Mouse (Mus musculus) cerebellum, postnatal 4 days (tissue): ENCODE measurements around the gene Eif4g2.

Source experiments
- DNase-seq, 2 experiments: peaks; one replicate each; pipeline ENCODE4 v3.0.0; 2022; ENCODE audit warnings: low spot score in 2 of 2, mixed read lengths in 1 of 2

Gene Eif4g2

GRCm38 (mm10) chr7:111069439-111070166, 13.2 kb downstream of the Eif4g2 start:
- no peak for DNase-seq

DNA sequence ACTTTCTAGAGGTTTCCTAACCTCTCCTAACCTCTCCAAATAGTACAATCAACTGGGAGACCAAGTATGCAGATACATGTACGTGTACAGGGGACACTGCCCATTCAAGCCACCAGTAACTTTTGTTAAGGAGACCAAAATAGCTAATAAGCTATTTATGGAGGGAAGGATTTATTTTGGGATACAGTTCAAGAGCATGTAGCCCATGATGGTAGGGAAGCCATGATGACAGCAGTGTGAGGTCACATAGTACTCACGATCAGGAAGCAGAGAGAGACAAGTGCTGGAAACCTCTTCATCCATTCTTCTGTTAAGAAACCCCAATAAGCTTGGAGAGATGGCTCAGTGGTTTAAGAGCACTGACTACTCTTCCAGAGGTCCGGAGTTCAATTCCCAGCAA, 14.6 kb downstream of the Eif4g2 start:
- no peak for DNase-seq

DNA sequence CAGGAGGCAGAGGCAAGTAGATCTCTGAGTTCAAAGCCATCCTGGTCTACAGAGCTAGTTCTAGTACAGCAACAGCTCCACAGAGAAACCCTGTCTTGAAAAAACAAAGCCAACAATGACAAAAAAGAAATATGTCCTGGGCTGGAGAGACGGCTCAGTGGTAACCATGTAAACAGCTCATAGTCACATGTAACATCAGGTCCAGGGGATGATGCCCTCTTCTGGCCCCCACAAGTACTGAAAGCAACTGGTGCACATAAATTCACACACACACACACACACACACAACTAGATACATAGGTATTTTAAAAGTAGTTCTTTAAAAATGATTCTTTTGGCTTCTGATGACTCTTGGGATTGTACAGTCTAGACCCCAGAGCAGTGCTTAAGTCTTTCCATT, 19.9 kb downstream of the Eif4g2 start:
- no peak for DNase-seq

GRCm38 (mm10) chr7:111059527-111059926, 23.3 kb downstream of the Eif4g2 start:
- no peak for DNase-seq

DNA sequence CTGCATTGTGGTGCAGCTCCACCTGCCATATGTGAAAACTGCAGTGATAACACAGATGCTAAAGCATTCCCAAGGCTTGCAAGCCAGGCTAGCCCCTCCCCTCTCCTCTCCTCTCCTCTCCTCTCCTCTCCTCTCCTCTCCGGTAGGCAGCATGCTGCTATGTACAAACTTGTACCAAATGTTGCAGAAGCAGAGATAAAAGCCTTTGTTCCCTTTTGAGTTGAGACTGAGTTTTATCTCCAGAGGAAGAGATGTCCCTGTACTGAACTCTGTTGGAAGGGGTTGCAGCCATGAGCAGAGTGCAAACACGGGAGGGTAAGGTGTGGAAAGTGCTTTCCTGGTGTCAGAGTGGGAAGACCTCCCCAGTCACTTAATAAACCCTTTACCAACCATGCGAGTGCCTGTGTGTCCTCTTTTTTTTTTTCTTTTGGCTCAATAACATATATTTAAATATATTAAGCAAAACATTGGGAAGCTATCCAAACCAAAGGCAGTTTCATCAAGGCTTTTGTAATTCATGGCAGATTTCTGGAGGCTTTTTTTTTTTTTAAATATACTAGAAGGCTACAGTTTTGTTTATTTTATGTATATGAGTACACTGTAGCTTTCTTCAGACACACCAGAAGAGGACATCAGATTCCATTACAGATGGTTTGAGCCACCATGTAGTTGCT, 26.7 kb downstream of the Eif4g2 start:
- DNase-seq = no peak

DNA sequence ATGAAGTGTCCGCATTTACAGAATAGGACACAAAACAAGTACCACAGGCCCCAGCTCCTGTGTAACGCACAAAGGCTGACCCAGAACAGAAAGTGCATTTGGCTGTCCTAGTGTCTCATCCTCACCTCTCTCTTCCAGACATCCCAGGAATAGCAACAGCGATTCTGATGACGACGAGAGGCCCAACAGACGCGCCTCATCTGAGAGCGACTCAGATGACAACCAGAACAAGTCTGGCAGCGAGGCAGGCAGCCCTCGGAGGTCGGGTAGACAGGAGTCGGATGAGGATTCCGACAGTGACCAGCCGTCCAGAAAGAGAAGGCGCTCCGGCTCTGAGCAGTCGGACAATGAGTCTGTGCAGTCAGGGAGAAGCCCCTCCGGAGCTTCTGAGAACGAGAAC, 27.6 kb downstream of the Eif4g2 start:
- no peak for DNase-seq

- DNase-seq = peak; percentile 47 to 53
These were observed 33.0 kb downstream of the Eif4g2 start for GRCm38 (mm10) chr7:111049652-111050421.

- DNase-seq = no peak
These were observed 33.9 kb downstream of the Eif4g2 start for GRCm38 (mm10) chr7:111048920-111049319.

DNA sequence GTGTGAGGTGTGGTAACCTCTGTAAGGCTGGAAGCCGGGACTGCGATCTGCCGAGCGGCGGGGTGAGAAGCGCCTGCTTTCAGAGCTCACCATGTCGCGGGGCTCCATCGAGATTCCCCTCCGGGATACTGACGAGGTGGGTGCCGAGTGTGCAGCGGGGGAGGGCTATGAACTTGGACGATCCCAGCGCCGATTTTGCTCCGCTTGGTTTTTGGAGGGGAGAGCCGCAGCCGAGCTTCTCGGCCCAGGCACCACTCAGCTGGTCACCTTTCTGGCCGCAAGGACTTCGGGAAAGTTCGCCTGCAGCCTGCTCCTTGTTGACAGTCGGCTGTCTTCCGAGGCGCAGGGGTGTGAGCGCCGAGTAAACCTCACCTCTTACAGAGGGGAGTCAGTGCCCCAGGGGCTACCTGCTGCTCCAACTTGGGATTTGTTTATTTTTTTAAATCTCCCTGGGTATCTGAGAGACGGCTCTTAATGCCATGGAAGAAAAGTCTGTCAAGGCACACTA, 53.7 kb downstream of the Eif4g2 start:
- DNase-seq = no peak

DNA sequence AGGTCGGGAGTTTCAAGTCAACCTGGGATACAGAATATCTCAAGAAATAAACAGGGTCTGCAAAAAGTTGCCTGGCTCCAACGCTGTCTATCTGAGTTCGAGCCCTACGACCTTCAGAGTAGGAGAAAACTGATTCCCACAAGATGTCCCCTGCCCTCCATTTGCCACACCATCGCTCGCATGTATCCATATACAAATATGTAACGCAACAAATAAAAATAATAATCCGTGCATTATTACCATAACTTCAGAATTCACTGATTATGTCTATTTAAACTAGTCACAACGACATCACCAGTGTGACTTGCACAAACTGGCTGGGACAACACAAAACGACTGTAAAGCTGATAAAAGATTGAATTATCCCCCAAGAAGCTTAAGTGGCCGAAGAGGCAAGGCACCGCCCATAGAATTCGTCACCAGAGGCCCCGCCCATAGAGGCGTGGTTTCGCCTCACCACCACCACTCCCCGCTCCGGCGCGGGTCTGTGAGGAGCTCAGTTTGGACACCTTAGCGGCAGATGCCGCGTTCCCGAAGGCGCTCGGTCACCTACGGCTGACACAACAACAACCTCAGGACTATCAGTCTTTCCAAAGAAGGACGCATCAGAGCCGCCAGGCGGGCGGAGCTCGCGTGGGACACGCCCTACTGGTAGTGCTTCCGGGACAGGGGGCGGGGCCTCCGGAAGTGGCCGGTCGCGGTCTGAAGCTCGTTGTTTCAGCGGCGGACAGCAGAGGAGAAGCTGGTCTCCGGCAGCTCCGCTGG, 54.4 kb downstream of the Eif4g2 start, which contains the start of gene Ctr9:
Ctr9 (plus strand) TSS at position 671 of the 765 bp plus-strand sequence.
- peak; percentile 86 to 94 for DNase-seq

DNA sequence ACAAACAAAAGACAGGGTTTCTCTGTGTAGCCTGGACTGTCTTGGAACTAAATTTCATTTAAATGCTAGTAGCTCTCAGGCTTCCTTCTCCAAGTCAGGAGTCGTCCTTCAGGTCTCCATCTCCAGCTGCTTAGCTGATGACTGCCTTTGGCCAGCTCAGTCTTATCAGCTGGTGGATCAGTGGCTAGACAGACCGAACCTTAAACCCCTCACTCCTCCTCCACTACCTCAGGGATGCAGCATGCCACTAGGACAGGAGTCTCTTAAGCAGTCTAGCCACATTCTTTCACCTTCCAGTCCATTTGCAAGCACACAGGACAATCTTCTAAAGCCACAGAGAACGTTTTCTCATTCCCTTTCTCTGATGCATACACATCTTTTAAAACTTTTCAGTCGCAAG, 57.9 kb downstream of the Eif4g2 start:
- DNase-seq = no peak

- no peak for DNase-seq
These were observed 58.7 kb downstream of the Eif4g2 start for GRCm38 (mm10) chr7:111024068-111024594.

GRCm38 (mm10) chr7:111020814-111021213, 62.0 kb downstream of the Eif4g2 start:
- no peak for DNase-seq
